Mouse (Mus musculus): ENCODE results near the gene Zbtb20. TPM values are rescaled to one million over a fixed set of nuclear protein-coding genes. Genes with fewer than 3 reads are reported as not detected.
A peak's percentile ranks its signal among the peaks of the same experiment; 100 is the strongest.

Gene Zbtb20
- total and polyA plus RNA-seq, 2 experiments from 2014 or later: 25.2 to 38.0 TPM

- ATAC-seq (ENCODE audit: low FRiP score) (no peak), DNase-seq (ENCODE audit: low spot score) (no peak)
- Histone ChIP-seq H3K27ac (ENCODE audit: low read depth, low read length) (no peak overlapping the region), H3K4me1 (ENCODE audit: insufficient read depth, low read length) (no peaks in the 10 kb centered on the region), H3K36me3 (ENCODE audit: insufficient read depth, low read length) (no peaks in the 10 kb centered on the region), H3K4me2 (ENCODE audit: low read depth, low read length, poor library complexity, severe bottlenecking) (no peak overlapping the region), H3K4me3 (ENCODE audit: low read depth, low read length) (no peak overlapping the region), H3K9ac (replicated peaks; ENCODE audit: low read length, poor library complexity, severe bottlenecking) (no peak overlapping the region), H3K27me3 (ENCODE audit: insufficient read depth, low read length) (no peaks in the 10 kb centered on the region), H3K9me3 (ENCODE audit: low read length) (no peaks in the 10 kb centered on the region)
- no peak for TF ChIP-seq CTCF (IDR thresholded peaks at IDR 0.05)
- 39% methylated on average over 2 of the region's 2 CpGs for WGBS
Observed at GRCm38 (mm10) chr16:43332734-43333133, 457.1 kb downstream of the Zbtb20 start.

DNA sequence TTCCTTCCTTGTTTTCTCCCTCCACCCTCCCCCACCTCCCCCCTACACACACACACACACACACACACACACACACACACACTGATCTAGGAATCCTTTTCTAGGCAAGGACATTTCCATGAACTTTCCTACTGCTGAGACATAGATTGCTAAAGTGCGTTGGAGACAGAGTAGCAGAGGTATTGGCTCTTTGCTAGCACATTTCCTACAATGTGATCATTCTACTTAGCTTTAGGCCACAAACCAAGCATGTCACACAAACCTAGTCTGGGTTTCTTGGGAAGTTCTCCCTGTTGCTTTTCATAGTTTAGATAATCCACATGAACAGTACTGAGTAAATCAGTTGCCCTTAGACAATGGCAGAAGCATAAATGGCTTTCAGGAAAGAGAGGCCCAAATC is 457.6 kb downstream of the Zbtb20 start:
- ATAC-seq (ENCODE audit: low FRiP score) (no peak), DNase-seq (ENCODE audit: low spot score) (no peak)
- H3K9ac ChIP-seq (replicated peaks; ENCODE audit: low read length, poor library complexity, severe bottlenecking): no peak overlapping the region
- WGBS: 71% methylated on average over 1 of the region's 1 CpGs
- H3K27me3 ChIP-seq (ENCODE audit: insufficient read depth, low read length): no peaks in the 10 kb centered on the region
- no peak overlapping the region for H3K4me2 ChIP-seq (ENCODE audit: low read depth, low read length, poor library complexity, severe bottlenecking)
- TF ChIP-seq CTCF (IDR thresholded peaks at IDR 0.05): no peak
- H3K4me3 ChIP-seq (ENCODE audit: low read depth, low read length): no peak overlapping the region
- no peaks in the 10 kb centered on the region for H3K9me3 ChIP-seq (ENCODE audit: low read length)
- no peak overlapping the region for H3K27ac ChIP-seq (ENCODE audit: low read depth, low read length)
- no peaks in the 10 kb centered on the region for H3K4me1 ChIP-seq (ENCODE audit: insufficient read depth, low read length)
- H3K36me3 ChIP-seq (ENCODE audit: insufficient read depth, low read length): no peaks in the 10 kb centered on the region

DNA sequence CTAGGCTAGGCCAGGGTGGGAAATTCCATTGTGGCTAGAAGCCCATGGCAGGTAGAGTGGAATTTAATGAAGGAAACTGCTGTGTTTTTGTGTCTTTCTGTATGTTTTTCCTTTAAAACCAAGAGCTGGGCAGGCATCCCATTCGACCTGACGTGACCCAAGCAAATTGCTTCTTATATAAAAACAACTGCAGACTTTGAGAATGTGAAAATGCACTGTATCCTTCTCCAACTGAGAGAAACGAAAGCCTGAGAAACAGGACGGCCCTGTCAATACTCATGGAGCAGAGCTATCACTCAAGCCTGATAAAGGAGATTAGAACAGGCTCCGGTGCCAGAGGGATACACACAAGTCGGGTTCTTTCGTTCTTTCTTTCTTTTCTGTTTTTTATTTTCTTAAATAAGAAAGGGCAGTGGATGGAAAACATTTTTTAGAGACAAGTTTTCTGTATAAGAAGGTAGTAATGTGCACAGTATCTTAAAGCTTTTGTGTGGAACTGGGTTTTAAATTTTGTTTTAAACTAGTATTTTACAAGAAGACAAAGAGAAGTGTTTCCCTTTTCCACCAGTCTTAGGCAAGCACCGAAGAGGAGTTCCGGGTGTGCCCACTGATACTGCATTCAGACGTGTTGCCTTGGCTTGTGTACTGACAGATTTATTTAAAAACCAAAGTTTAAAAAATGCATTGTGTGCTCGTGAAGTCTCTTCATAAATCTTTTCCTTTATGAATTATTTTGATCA is 458.9 kb downstream of the Zbtb20 start:
- TF ChIP-seq CTCF (IDR thresholded peaks at IDR 0.05): no peak
- no peak for ATAC-seq (ENCODE audit: low FRiP score)
- no peaks in the 10 kb centered on the region for H3K36me3 ChIP-seq (ENCODE audit: insufficient read depth, low read length)
- no peaks in the 10 kb centered on the region for H3K27me3 ChIP-seq (ENCODE audit: insufficient read depth, low read length)
- 27% methylated on average over 11 of the region's 11 CpGs for WGBS
- peak overlapping the region; percentile 43; the same call in 1 of the 2 replicates for H3K27ac ChIP-seq (ENCODE audit: low read depth, low read length)
- no peaks in the 10 kb centered on the region for H3K4me1 ChIP-seq (ENCODE audit: insufficient read depth, low read length)
- no peak for DNase-seq (ENCODE audit: low spot score)
- no peak overlapping the region for H3K4me3 ChIP-seq (ENCODE audit: low read depth, low read length)
- H3K4me2 ChIP-seq (ENCODE audit: low read depth, low read length, poor library complexity, severe bottlenecking): no peak overlapping the region
- no peak overlapping the region for H3K9ac ChIP-seq (replicated peaks; ENCODE audit: low read length, poor library complexity, severe bottlenecking)
- no peaks in the 10 kb centered on the region for H3K9me3 ChIP-seq (ENCODE audit: low read length)

- Histone ChIP-seq H3K4me2 (ENCODE audit: low read depth, low read length, poor library complexity, severe bottlenecking) (no peak overlapping the region), H3K4me3 (ENCODE audit: low read depth, low read length) (no peak overlapping the region), H3K9ac (replicated peaks; ENCODE audit: low read length, poor library complexity, severe bottlenecking) (no peak overlapping the region), H3K4me1 (ENCODE audit: insufficient read depth, low read length) (no peaks in the 10 kb centered on the region), H3K9me3 (ENCODE audit: low read length) (no peaks in the 10 kb centered on the region), H3K27me3 (ENCODE audit: insufficient read depth, low read length) (no peaks in the 10 kb centered on the region), H3K27ac (ENCODE audit: low read depth, low read length) (no peak overlapping the region), H3K36me3 (ENCODE audit: insufficient read depth, low read length) (no peaks in the 10 kb centered on the region)
- no peak for TF ChIP-seq CTCF (IDR thresholded peaks at IDR 0.05)
- DNase-seq (ENCODE audit: low spot score) (no peak), ATAC-seq (ENCODE audit: low FRiP score) (no peak)
- 62% methylated on average over 8 of the region's 8 CpGs for WGBS
Observed at GRCm38 (mm10) chr16:43335151-43335823, 459.6 kb downstream of the Zbtb20 start.

DNA sequence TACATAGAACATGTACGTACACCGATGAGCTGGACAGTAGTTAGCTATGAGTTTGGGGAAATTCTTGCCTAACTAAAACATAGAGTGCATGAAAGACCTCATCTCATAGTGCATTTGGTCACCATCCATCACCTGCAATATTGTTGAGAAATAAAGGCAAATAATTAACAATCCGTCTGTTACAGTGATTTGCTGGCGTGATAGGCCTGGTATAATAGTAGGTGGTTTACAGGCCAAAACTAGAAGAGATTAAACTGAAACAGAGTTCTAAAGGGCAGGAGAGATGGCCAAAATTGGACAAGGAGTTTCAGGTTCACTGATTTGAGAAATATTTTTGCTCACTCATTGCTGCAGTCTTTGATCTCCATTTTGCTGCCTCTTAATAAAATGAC is 460.1 kb downstream of the Zbtb20 start:
- no peak for ATAC-seq (ENCODE audit: low FRiP score)
- no peak overlapping the region for H3K9ac ChIP-seq (replicated peaks; ENCODE audit: low read length, poor library complexity, severe bottlenecking)
- WGBS: 93% methylated on average over 4 of the region's 4 CpGs
- no peaks in the 10 kb centered on the region for H3K9me3 ChIP-seq (ENCODE audit: low read length)
- no peak overlapping the region for H3K27ac ChIP-seq (ENCODE audit: low read depth, low read length)
- H3K36me3 ChIP-seq (ENCODE audit: insufficient read depth, low read length): no peaks in the 10 kb centered on the region
- no peak overlapping the region for H3K4me2 ChIP-seq (ENCODE audit: low read depth, low read length, poor library complexity, severe bottlenecking)
- H3K4me3 ChIP-seq (ENCODE audit: low read depth, low read length): no peak overlapping the region
- no peak for DNase-seq (ENCODE audit: low spot score)
- no peak for TF ChIP-seq CTCF (IDR thresholded peaks at IDR 0.05)
- H3K4me1 ChIP-seq (ENCODE audit: insufficient read depth, low read length): no peaks in the 10 kb centered on the region
- H3K27me3 ChIP-seq (ENCODE audit: insufficient read depth, low read length): no peaks in the 10 kb centered on the region

DNA sequence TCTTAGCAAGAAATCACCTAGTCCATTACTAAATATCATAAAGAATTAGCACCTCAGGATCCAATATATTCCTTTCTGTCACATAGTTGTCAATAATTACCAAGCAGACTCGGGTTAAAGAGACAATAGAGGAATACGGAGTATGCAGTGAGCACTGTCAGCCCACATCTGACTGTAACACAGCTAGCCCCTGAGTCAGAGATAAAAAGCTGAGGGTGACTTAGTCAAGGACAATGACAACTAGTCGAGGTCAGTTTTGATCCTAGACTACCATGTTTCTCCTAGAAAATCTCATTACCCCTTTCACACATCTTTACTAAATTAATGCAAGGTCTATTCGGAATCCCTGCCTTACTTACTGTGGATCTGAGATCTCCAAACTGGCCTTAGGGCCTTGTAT is 465.0 kb downstream of the Zbtb20 start:
- WGBS: 70% methylated on average over 4 of the region's 4 CpGs
- Histone ChIP-seq H3K4me2 (ENCODE audit: low read depth, low read length, poor library complexity, severe bottlenecking) (no peak overlapping the region), H3K36me3 (ENCODE audit: insufficient read depth, low read length) (no peaks in the 10 kb centered on the region), H3K27me3 (ENCODE audit: insufficient read depth, low read length) (no peaks in the 10 kb centered on the region), H3K9me3 (ENCODE audit: low read length) (no peaks in the 10 kb centered on the region), H3K4me1 (ENCODE audit: insufficient read depth, low read length) (no peaks in the 10 kb centered on the region), H3K9ac (replicated peaks; ENCODE audit: low read length, poor library complexity, severe bottlenecking) (no peak overlapping the region), H3K4me3 (ENCODE audit: low read depth, low read length) (no peak overlapping the region), H3K27ac (ENCODE audit: low read depth, low read length) (no peak overlapping the region)
- DNase-seq (ENCODE audit: low spot score): no peak
- TF ChIP-seq CTCF (IDR thresholded peaks at IDR 0.05): no peak
- no peak for ATAC-seq (ENCODE audit: low FRiP score)
